In the genomic region with DNA sequence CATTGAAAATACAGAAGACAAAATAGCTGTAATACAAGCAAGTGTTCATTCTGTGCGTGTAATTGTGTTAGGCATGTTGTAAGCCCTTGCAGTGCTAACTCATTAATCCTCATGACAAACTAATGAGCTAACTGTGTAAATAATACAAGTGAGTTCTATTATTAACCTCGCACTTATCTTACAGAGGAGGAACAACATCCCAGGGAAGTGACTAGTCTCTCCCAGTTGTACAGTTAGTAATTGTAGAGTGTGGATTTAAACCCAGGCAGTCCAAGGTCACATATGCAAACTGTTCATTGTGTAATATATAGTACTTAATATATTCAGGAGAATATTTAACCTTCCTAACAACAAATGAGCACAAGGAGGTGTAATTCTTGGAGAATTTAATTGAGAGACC, we compare ENCODE assay signal across 15 mouse cellular contexts.
"Had no signal": no experiment of that assay in that cellular context is flagged by ENCODE, and none has a peak within 500 bp of the region (broad histone marks: within the 10 kb centered on the region; RNA-seq: fewer than 3 reads in every experiment).

No protein-coding gene starts in this region.

- H3K36me3 ChIP-seq: limb, embryonic 12.5 days; liver, embryonic 13.5 days; lung, embryonic 15.5 days; midbrain, embryonic 12.5 days had no signal

- H3K9ac ChIP-seq: limb, embryonic 12.5 days; liver, embryonic 13.5 days; liver, postnatal 0 days; lung, embryonic 15.5 days; midbrain, embryonic 12.5 days had no signal

- H3K4me3 ChIP-seq: limb, embryonic 12.5 days; liver, embryonic 13.5 days; lung, embryonic 15.5 days; midbrain, embryonic 12.5 days had no signal

- H3K4me1 ChIP-seq: limb, embryonic 12.5 days; liver, embryonic 13.5 days; lung, embryonic 15.5 days; midbrain, embryonic 12.5 days had no signal

- ATAC-seq: liver, postnatal 0 days had no signal

- H3K27me3 ChIP-seq: limb, embryonic 12.5 days; liver, embryonic 13.5 days; lung, embryonic 15.5 days; midbrain, embryonic 12.5 days had no signal

- DNase-seq: kidney, adult 2 months; kidney, postnatal 36 days; layer of hippocampus, adult 9-11 months; layer of hippocampus, postnatal 36 days; liver; liver, embryonic 13.5 days; liver, postnatal 0 days; lung, postnatal 14 days; right cerebral cortex, adult 18-20 months; right cerebral cortex, postnatal 25 days; thymus, postnatal 36 days had no signal

- H3K4me2 ChIP-seq: limb, embryonic 12.5 days; liver, embryonic 13.5 days; lung, embryonic 15.5 days; midbrain, embryonic 12.5 days had no signal

- H3K27ac ChIP-seq: limb, embryonic 12.5 days; liver, embryonic 13.5 days; lung, embryonic 15.5 days; macrophage; midbrain, embryonic 12.5 days had no signal

- H3K9me3 ChIP-seq: limb, embryonic 12.5 days; liver, embryonic 13.5 days; lung, embryonic 15.5 days; midbrain, embryonic 12.5 days had no signal
